Mouse (Mus musculus) embryonic facial prominence, embryonic 13.5 days (tissue): ENCODE data around the gene Sorl1. TPM values are rescaled to one million over a fixed set of nuclear protein-coding genes. Genes with fewer than 3 reads are reported as not detected.
A peak's percentile ranks its signal among the peaks of the same experiment; 100 is the strongest.

Source experiments
- ATAC-seq: fragments of 200-750 bp; cut with Nextera tagmentation; 2 replicates; pipeline ENCODE4 v1.8.0; 2017; ENCODE audit warnings: low read depth; ENCODE audit not compliant: insufficient number of reproducible peaks, insufficient read depth, low FRiP score, low TSS enrichment
- H3K27ac ChIP-seq: fragments of 300-500 bp; sonication (generic); 2 replicates; pipeline ENCODE4 v1.5.1; 2015; ENCODE audit warnings: moderate library complexity, mild to moderate bottlenecking, inconsistent platforms
- H3K27me3 ChIP-seq: fragments of 300-500 bp; sonication (generic); 2 replicates; pipeline ENCODE4 v1.6.1; 2015; ENCODE audit warnings: mild to moderate bottlenecking, inconsistent platforms
- H3K36me3 ChIP-seq: fragments of 300-500 bp; sonication (generic); 2 replicates; pipeline ENCODE4 v1.6.1; 2015; ENCODE audit warnings: mild to moderate bottlenecking, inconsistent platforms
- H3K4me1 ChIP-seq: fragments of 300-500 bp; sonication (generic); 2 replicates; pipeline ENCODE4 v1.6.1; 2015; ENCODE audit warnings: inconsistent platforms
- H3K4me2 ChIP-seq: fragments of 300-500 bp; sonication (generic); 2 replicates; pipeline ENCODE4 v1.6.1; 2015; ENCODE audit warnings: moderate library complexity, mild to moderate bottlenecking, inconsistent platforms
- H3K4me3 ChIP-seq: fragments of 300-500 bp; sonication (generic); 2 replicates; pipeline ENCODE4 v1.5.1; 2015; ENCODE audit warnings: mild to moderate bottlenecking, inconsistent platforms
- H3K9ac ChIP-seq: fragments of 300-500 bp; sonication (generic); 2 replicates; pipeline ENCODE4 v1.6.1; 2015; ENCODE audit warnings: mild to moderate bottlenecking, inconsistent platforms
- H3K9me3 ChIP-seq: fragments of 300-500 bp; sonication (generic); 2 replicates; pipeline ENCODE4 v1.6.1; 2016; ENCODE audit warnings: inconsistent platforms
- WGBS: fragments of 180-500 bp; shearing (Covaris S2); methylation state at CpG from one replicate; pipeline ENCODE4 v1.1.7; 2015; ENCODE audit warnings: mixed read lengths; 5-methylcytosine and 5-hydroxymethylcytosine counted together
- polyA plus RNA-seq: library from polyadenylated mRNA; unstranded; fragments of >200 nt; fragmentation: Nextera tagmentation; extraction: Ambion mirVana; gene quantifications from 2 replicates; pipeline ENCODE4 v1.2.1, GENCODE M21; 2015

The Sorl1 gene
- polyA plus RNA-seq, 1 experiment from 2014 or later, result 6.6 TPM

DNA sequence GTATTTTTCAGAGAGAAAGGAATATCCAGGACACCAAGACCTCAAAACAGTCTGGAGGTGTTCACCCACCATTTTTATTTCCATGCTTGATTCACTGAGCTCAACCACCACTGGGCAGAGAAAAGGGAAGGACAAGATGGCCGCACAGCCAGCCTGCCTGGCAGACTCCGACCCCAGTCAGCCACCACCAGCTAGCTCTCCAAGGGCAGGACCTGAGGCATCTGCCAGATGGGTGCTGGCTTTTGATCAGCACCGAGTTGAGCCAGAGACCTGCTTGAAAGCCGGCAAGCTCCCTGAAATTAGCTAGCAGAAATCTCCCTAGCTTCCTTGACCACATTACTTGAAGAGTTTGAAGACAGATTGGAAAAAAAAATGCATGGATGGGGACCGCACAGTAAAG lies 174.6 kb downstream of the Sorl1 start:
- ATAC-seq, result no peak
- peak overlapping the region; percentile 70; the same call in 1 of the 2 replicates for H3K4me2 ChIP-seq
- peak overlapping the region; percentile 83; the same call in 1 of the 2 replicates for H3K9ac ChIP-seq
- H3K4me3 ChIP-seq, result no peak overlapping the region
- H3K36me3 ChIP-seq, result no peaks in the 10 kb centered on the region
- 59% methylated on average over 5 of the region's 5 CpGs for WGBS
- H3K9me3 ChIP-seq, result no peaks in the 10 kb centered on the region
- H3K4me1 ChIP-seq, result peaks cover 39% of the 10 kb centered on the region
- H3K27me3 ChIP-seq, result no peaks in the 10 kb centered on the region
- peak overlapping the region; percentile 99 for H3K27ac ChIP-seq

DNA sequence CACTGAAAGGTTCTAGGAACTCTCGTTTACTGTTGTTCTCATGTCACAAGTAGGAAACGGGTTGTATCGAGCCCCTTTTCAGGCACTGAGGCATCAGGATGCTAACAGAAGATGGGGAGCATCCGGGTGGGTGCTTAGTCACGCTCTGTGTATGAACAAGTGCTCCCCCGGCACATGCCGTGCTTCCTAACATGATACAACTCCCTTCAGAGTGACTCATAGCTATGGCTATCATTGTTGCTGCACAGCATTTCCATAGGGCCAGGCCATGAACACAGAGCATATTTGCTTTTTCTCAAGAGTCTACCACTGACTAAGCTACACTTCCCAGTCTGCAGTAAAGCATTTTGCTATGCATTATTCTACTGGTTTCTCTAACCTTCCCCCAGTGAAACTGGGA lies 179.1 kb downstream of the Sorl1 start:
- Histone ChIP-seq H3K27me3 (no peaks in the 10 kb centered on the region), H3K9me3 (no peaks in the 10 kb centered on the region)
- 88% methylated on average over 7 of the region's 7 CpGs for WGBS

DNA sequence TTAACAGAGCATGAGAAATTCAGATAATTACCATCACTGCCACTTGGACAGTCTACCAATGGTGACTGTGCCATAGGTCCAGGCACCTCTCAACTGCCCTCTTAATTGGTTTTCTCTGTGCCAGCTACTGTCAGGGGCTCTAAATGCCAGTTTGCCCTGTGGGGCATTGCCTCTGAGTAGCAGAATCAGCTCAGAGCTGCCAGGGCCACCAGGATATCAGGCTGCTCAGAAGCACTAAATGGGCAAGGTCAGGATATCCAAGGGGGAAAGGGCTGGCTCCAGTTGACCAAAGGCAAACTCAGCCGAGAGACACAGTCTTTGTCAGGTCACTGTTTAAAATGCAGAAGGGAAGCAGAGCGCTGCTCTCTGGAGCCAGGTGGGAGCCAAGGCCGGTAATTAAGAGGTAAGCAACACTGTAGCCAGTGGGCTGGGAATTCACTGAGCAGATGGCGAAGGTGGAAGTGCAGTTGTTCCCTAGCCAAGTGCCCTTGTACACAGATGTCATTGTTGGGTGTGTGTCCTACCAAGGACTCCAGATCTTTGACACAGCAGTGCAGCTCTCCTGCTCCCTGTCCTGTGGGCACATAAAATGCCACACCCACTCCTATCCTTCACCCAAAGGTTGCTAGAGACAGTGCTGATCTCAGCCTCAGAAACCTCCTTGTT lies 181.0 kb downstream of the Sorl1 start:
- Histone ChIP-seq H3K27me3 (no peaks in the 10 kb centered on the region), H3K36me3 (no peaks in the 10 kb centered on the region), H3K27ac (no peak overlapping the region), H3K4me1 (peaks cover 28% of the 10 kb centered on the region), H3K4me3 (no peak overlapping the region), H3K4me2 (no peak overlapping the region), H3K9ac (no peak overlapping the region), H3K9me3 (no peaks in the 10 kb centered on the region)
- no peak for ATAC-seq
- WGBS, result 71% methylated on average over 4 of the region's 4 CpGs

More for the DNA sequence above, 179.1 kb downstream of the Sorl1 start:
- no peak for ATAC-seq
- H3K9ac ChIP-seq, result no peak overlapping the region
- no peaks in the 10 kb centered on the region for H3K36me3 ChIP-seq
- no peak overlapping the region for H3K4me2 ChIP-seq
- H3K4me1 ChIP-seq, result peaks cover 25% of the 10 kb centered on the region
- H3K27ac ChIP-seq, result no peak overlapping the region
- H3K4me3 ChIP-seq, result no peak overlapping the region

DNA sequence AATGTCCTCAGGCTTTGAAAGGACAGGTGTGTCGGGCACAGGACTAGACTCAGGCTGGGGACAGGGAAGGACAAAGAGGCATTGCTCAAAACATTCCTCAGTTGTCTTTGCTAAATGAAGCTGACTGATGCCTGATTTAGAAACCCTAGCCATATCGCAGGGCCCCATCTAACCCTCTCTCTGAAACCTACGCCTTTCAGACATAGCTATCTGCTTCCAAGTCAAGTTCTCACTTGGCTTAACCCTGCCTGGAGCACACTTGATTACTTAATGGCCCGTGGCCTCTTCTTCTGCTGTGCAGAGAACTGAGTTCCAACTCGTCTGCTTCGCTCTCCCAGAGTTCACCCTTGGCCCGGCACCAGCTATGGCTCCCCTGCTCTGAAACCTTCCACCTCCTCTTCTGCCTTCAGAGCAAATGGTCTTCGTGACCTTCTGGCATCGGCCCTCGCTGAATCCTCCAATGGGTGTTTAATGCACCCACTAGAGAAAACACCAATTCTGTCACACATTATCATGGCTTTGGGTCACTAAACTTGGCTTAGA lies 183.7 kb downstream of the Sorl1 start:
- Histone ChIP-seq H3K4me1 (peaks cover 47% of the 10 kb centered on the region), H3K4me3 (no peak overlapping the region), H3K9me3 (no peaks in the 10 kb centered on the region), H3K9ac (no peak overlapping the region), H3K27me3 (no peaks in the 10 kb centered on the region), H3K4me2 (no peak overlapping the region), H3K36me3 (no peaks in the 10 kb centered on the region), H3K27ac (peak overlapping the region; percentile 55; the same call in 1 of the 2 replicates)
- ATAC-seq, result no peak
- WGBS, result 69% methylated on average over 10 of the region's 10 CpGs

- peak overlapping the region; percentile 94 for H3K27ac ChIP-seq
- no peak overlapping the region for H3K9ac ChIP-seq
- H3K36me3 ChIP-seq, result no peaks in the 10 kb centered on the region
- WGBS, result 17% methylated on average over 8 of the region's 8 CpGs
- peaks cover 63% of the 10 kb centered on the region for H3K4me1 ChIP-seq
- H3K9me3 ChIP-seq, result no peaks in the 10 kb centered on the region
- peak overlapping the region; percentile 29; the same call in 1 of the 2 replicates for H3K4me2 ChIP-seq
- no peak overlapping the region for H3K4me3 ChIP-seq
- no peaks in the 10 kb centered on the region for H3K27me3 ChIP-seq
- ATAC-seq, result no peak
These were observed 185.6 kb downstream of the Sorl1 start for GRCm38 (mm10) chr9:41938449-41938848.

DNA sequence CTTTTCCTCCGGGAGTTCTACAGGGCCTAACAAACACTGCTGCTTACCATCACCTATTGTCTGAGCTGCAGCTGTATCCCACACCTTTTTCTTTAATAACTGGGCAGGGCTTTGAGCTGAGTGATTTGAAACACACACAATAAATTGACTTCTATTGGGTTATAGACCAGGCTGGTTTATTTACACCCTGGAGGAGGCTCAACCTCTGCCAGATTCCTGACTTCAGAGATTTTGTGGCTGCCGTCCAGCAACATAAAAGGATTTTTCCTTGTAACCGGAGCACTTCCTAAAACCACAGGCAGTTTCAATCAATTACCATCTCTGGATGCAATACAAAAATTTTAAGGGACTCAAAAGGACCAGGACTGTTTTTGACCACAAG lies 186.1 kb downstream of the Sorl1 start:
- Histone ChIP-seq H3K4me2 (peak overlapping the region; percentile 29), H3K4me3 (no peak overlapping the region), H3K4me1 (peaks cover 62% of the 10 kb centered on the region), H3K9me3 (no peaks in the 10 kb centered on the region), H3K27ac (peak overlapping the region; percentile 94), H3K27me3 (no peaks in the 10 kb centered on the region), H3K36me3 (no peaks in the 10 kb centered on the region), H3K9ac (no peak overlapping the region; the same call in 1 of the 2 replicates)
- ATAC-seq, result peak; percentile 59
- WGBS, result 3% methylated on average over 3 of the region's 3 CpGs

DNA sequence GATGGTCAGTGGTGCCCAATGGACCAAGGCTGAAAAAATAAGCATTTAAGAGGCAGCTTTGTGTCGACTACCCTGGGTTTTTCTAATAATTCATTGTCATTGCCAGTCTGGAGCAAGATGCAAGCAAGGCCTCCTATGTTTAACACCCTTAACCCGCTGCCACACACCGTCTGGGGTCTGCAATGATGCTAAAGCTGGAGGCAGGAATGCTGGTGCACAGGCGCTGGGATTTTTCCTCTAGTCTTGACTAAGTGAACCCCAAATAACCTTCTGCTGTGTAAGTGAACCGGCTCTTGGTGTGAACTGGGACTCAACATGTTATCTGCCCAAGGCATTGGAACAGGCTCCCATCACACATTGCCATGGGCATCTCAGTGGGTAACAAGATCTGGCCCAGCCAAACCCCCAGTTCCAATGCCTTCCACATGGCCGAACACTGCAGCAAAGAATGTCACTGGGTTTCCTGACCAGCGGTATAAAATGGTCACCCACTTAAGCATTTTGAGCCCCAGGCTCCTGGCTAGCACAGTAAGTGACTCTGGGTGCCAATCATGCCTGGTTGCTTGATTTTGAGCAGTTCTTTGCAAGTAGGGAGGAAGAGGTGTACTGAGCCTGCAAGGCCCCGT lies 186.6 kb downstream of the Sorl1 start:
- H3K36me3 ChIP-seq, result no peaks in the 10 kb centered on the region
- H3K9me3 ChIP-seq, result no peaks in the 10 kb centered on the region
- H3K9ac ChIP-seq, result no peak overlapping the region; the same call in 1 of the 2 replicates
- peak overlapping the region; percentile 29 for H3K4me2 ChIP-seq
- H3K27ac ChIP-seq, result peak overlapping the region; percentile 94
- H3K4me3 ChIP-seq, result no peak overlapping the region
- no peak for ATAC-seq
- peaks cover 61% of the 10 kb centered on the region for H3K4me1 ChIP-seq
- H3K27me3 ChIP-seq, result no peaks in the 10 kb centered on the region
- 23% methylated on average over 8 of the region's 8 CpGs for WGBS

DNA sequence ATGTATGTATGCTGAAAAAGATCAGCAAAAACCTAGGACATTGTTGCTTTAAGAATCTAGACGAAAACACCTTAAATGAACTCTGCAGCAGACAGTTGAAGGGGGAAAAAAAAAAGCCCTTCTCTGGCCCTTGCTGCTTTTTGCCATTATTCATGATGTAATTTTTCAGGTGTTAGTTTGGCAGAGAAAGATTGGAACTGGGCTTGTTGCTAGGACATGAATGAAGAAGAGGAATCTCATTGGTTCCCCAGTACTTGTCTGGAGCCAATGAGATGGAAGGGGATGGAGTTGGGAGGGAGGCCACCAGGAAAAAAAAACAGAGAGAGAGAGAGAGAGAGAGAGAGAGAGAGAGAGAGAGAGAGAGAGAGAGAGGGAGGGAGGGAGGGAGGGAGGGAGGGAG lies 187.5 kb downstream of the Sorl1 start:
- Histone ChIP-seq H3K4me2 (no peak overlapping the region), H3K9me3 (no peaks in the 10 kb centered on the region), H3K9ac (no peak overlapping the region), H3K27ac (no peak overlapping the region), H3K4me3 (no peak overlapping the region), H3K27me3 (no peaks in the 10 kb centered on the region), H3K4me1 (peaks cover 61% of the 10 kb centered on the region), H3K36me3 (no peaks in the 10 kb centered on the region)
- no peak for ATAC-seq
- 26% methylated on average over 1 of the region's 1 CpGs for WGBS

GRCm38 (mm10) chr9:41935979-41936378 lies 188.1 kb downstream of the Sorl1 start:
- H3K9me3 ChIP-seq, result no peaks in the 10 kb centered on the region
- H3K27ac ChIP-seq, result peak overlapping the region; percentile 95
- 3% methylated on average over 10 of the region's 10 CpGs for WGBS
- H3K36me3 ChIP-seq, result no peaks in the 10 kb centered on the region
- H3K4me2 ChIP-seq, result peak overlapping the region; percentile 64
- peak; percentile 13; the same call in 1 of the 2 replicates for ATAC-seq
- peaks cover 61% of the 10 kb centered on the region for H3K4me1 ChIP-seq
- peak overlapping the region; percentile 34 for H3K4me3 ChIP-seq
- no peaks in the 10 kb centered on the region for H3K27me3 ChIP-seq
- H3K9ac ChIP-seq, result peak overlapping the region; percentile 72

DNA sequence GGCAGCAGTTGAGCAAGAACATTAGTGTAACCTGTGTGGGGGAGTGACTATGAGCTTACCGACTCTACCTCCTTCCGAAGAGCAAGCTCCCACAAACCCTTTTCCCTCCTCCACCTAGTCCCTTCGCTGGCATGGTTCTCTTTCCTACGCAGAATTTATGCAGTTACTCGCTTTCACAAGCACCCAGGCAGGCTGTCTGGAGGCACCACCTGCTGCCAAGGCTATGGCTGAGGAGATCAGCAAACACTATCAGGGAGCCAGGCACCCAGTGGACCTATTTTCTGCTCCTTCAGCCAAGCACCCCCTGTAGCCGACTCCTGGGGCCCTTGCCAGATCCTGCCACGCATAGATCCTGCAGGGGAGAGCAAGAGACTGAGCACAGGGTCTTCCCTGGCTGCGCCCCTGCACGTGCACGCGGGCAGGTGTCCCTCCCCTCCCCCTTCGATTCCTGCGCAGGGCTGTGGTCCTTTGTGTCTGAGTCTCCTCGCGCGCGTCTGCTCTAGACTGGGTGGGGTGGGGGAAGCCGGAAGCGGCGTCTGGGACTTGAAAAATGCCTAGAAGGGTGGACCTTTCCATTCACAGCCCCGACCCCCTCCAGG lies 188.6 kb downstream of the Sorl1 start:
- H3K9ac ChIP-seq, result peak overlapping the region; percentile 72
- WGBS, result 1% methylated on average over 21 of the region's 21 CpGs

DNA sequence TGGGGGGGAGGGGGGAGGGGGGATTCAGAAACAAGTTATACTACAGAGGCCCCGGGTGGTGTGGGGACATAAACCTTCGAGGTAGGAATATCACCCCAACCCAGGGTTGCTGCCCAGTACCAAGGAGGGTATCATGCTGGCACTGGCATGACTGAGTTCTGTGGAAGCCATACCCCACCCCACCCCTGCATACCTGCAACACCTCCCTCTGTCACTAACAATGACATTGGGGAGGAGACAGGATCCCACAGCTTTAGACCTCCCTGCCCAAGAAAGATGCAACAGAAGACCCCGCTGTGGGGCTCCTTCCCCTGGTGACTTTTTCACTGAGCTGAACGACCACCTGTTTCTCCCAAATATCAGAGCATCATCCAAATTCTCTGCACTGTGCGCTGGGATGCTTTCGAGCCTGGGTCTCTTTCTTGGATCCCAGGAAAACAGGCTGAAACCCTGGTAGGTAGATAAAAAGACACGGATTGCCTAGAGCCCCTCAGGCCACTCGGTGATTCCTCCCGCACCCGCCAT lies 189.2 kb downstream of the Sorl1 start:
- H3K9ac ChIP-seq, result peak overlapping the region; percentile 72
- peaks cover 57% of the 10 kb centered on the region for H3K4me1 ChIP-seq
- H3K36me3 ChIP-seq, result no peaks in the 10 kb centered on the region
- peak overlapping the region; percentile 64 for H3K4me2 ChIP-seq
- H3K4me3 ChIP-seq, result peak overlapping the region; percentile 34
- H3K27me3 ChIP-seq, result no peaks in the 10 kb centered on the region
- no peak for ATAC-seq
- H3K27ac ChIP-seq, result peak overlapping the region; percentile 95
- 17% methylated on average over 10 of the region's 10 CpGs for WGBS
- no peaks in the 10 kb centered on the region for H3K9me3 ChIP-seq

More for the DNA sequence above, 188.6 kb downstream of the Sorl1 start:
- H3K9me3 ChIP-seq, result no peaks in the 10 kb centered on the region
- H3K4me1 ChIP-seq, result peaks cover 61% of the 10 kb centered on the region
- no peaks in the 10 kb centered on the region for H3K36me3 ChIP-seq
- H3K27me3 ChIP-seq, result no peaks in the 10 kb centered on the region
- ATAC-seq, result peak; percentile 78; the same call in 1 of the 2 replicates
- H3K27ac ChIP-seq, result peak overlapping the region; percentile 95
- H3K4me2 ChIP-seq, result peak overlapping the region; percentile 64
- H3K4me3 ChIP-seq, result peak overlapping the region; percentile 34
